Mouse (Mus musculus) heart, postnatal 0 days (tissue): ENCODE data around the gene 1700061G19Rik. TPM values are rescaled to one million over a fixed set of nuclear protein-coding genes. Genes with fewer than 3 reads are reported as not detected.

Experiments
- ATAC-seq: fragments of 200-750 bp; cut with Nextera tagmentation; 2 replicates; pipeline ENCODE4 v1.8.0; 2017; ENCODE audit warnings: low read depth, moderate number of reproducible peaks, moderate library complexity; ENCODE audit not compliant: insufficient read depth
- DNase-seq: peaks from one replicate; pipeline ENCODE4 v3.0.0-alpha.2; 2016; ENCODE audit warnings: low spot score
- H3K27ac ChIP-seq: fragments of 300-500 bp; sonication (generic); 2 replicates; pipeline ENCODE4 v1.5.1; 2014; ENCODE audit warnings: low read depth, mild to moderate bottlenecking
- H3K27me3 ChIP-seq: fragments of 300-500 bp; sonication (generic); 2 replicates; pipeline ENCODE4 v1.6.1; 2014; ENCODE audit warnings: low read length, mixed read lengths; ENCODE audit not compliant: control insufficient read depth, insufficient read depth
- H3K36me3 ChIP-seq: fragments of 300-500 bp; sonication (generic); replicated peaks from 2 replicates; pipeline ENCODE4 v1.6.1; 2014; ENCODE audit warnings: low read length, mixed read lengths; ENCODE audit not compliant: control insufficient read depth, insufficient read depth
- H3K4me1 ChIP-seq: fragments of 300-500 bp; sonication (generic); 2 replicates; pipeline ENCODE4 v1.6.1; 2014; ENCODE audit warnings: antibody characterized with exemption; ENCODE audit not compliant: control insufficient read depth, insufficient read depth
- H3K4me2 ChIP-seq: fragments of 300-500 bp; sonication (generic); 2 replicates; pipeline ENCODE4 v1.6.1; 2014; ENCODE audit warnings: low read depth, mild to moderate bottlenecking, low read length, moderate library complexity
- H3K4me3 ChIP-seq: fragments of 300-500 bp; sonication (generic); 2 replicates; pipeline ENCODE4 v1.5.1; 2014; ENCODE audit warnings: low read depth, low read length
- H3K9ac ChIP-seq: fragments of 300-500 bp; sonication (generic); replicated peaks from 2 replicates; pipeline ENCODE4 v1.6.1; 2014; ENCODE audit warnings: low read depth, low read length, mixed read lengths
- H3K9me3 ChIP-seq: fragments of 300-500 bp; sonication (generic); replicated peaks from 2 replicates; pipeline ENCODE4 v1.6.1; 2016; ENCODE audit warnings: low read length; ENCODE audit not compliant: control insufficient read depth
- CTCF ChIP-seq: IDR thresholded peaks from 2 replicates; pipeline ENCODE4 v1.5.1; 2016; ENCODE audit warnings: antibody characterized with exemption, control low read depth, low read depth
- EP300 ChIP-seq: IDR thresholded peaks from 2 replicates; pipeline ENCODE4 v1.6.1; 2016; ENCODE audit warnings: antibody characterized with exemption, low read depth
- WGBS: fragments of 180-500 bp; shearing (Covaris S2); extraction: QIAGEN DNeasy Blood & Tissue Kit; methylation state at CpG from one replicate; pipeline ENCODE4 v1.1.7; 2014; 5-methylcytosine and 5-hydroxymethylcytosine counted together
- polyA plus RNA-seq: library from polyadenylated mRNA; unstranded; fragments of >200 nt; fragmentation: Nextera tagmentation; extraction: Ambion mirVana; gene quantifications from 2 replicates; pipeline ENCODE4 v1.2.1, GENCODE M21; 2015
- total RNA-seq: library from RNA; depleted of rRNA; stranded (reverse); fragments of >200 nt; gene quantifications from 2 replicates; pipeline ENCODE4 v1.2.3, GENCODE M21; 2014; ENCODE audit warnings: low replicate concordance

The 1700061G19Rik gene
- total and polyA plus RNA-seq, 2 experiments from 2014 or later, result 0.36 TPM; not detected in 1

DNA sequence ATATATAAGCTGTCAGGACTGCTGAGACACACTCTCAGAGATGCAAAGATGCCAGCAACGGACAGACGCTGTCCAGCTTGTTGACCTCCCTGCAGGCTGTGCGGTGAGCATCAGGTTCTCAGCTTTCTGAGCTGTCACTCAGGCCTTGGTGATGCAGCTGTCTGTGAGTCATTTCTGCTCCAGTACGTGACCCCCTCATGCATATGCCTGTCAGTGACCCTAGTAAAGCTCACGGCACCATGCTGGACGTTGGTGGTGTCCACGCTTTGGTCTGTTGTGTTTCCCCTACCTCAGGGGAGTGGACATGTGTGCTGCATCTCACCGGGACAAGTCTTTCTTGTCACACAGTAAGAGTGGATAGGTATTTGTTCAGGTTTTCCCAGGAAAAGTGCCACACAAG lies 3.5 kb upstream of the 1700061G19Rik start:
- H3K36me3 ChIP-seq, result no peaks in the 10 kb centered on the region
- peaks cover 6% of the 10 kb centered on the region; the same call in 1 of the 2 replicates for H3K9me3 ChIP-seq
- H3K27ac ChIP-seq, result no peak overlapping the region
- H3K9ac ChIP-seq, result no peak overlapping the region
- no peak overlapping the region for H3K4me2 ChIP-seq
- DNase-seq (no peak), ATAC-seq (no peak)
- no peaks in the 10 kb centered on the region for H3K4me1 ChIP-seq
- no peaks in the 10 kb centered on the region for H3K27me3 ChIP-seq
- WGBS, result 63% methylated on average over 8 of the region's 8 CpGs
- H3K4me3 ChIP-seq, result no peak overlapping the region
- no peak for TF ChIP-seq EP300
- no peak for TF ChIP-seq CTCF

DNA sequence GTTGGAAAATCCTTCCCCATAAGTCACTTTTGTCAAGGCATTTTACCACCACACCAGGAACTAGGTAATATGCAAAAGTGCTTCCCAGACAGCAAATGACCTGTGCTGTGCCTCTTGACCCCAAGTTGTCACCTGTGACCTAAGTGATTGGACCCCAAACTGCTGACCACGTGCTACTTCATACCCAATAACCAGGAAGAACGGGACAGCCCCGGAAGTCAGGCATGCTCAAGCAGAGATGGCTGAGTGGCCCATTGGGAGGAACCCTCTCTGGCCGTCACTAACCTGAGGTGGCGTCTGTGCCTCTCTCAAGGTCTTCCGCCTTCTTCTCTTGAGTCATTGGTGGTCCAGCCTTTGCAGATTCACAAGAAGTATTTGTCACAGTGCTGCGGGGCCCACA lies 2.8 kb upstream of the 1700061G19Rik start:
- Histone ChIP-seq H3K4me2 (no peak overlapping the region), H3K9ac (no peak overlapping the region), H3K27me3 (no peaks in the 10 kb centered on the region), H3K4me1 (no peaks in the 10 kb centered on the region), H3K27ac (no peak overlapping the region), H3K4me3 (no peak overlapping the region), H3K36me3 (no peaks in the 10 kb centered on the region), H3K9me3 (no peaks in the 10 kb centered on the region)
- 67% methylated on average over 7 of the region's 7 CpGs for WGBS
- TF ChIP-seq CTCF (no peak), EP300 (no peak)
- ATAC-seq (no peak), DNase-seq (no peak)

DNA sequence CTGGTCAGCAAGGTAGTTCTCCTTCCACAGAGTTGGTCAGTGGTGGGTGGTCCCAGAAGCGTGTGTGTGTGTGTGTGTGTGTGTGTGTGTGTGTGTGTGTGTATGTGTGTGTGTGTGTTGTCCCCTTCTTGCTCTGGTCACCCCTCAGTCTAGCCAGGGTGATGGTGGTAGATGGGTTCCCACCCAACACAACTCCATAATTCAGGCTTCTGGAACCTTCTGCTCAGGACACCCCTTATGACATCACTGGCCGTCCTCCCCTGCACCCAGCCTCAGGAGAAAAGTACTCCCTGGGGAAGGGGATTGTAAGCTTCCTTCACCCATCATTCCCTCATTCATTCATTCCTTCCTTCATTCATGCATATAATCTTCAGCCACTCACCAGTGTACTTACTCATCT lies 1.0 kb upstream of the 1700061G19Rik start, which contains the start of gene Acsbg2:
Gene Acsbg2 (minus strand): TSS at position 211 of the 400 bp plus-strand sequence.
- no peak for ATAC-seq
- Histone ChIP-seq H3K27me3 (no peaks in the 10 kb centered on the region), H3K9ac (no peak within 1 kb of the TSS), H3K4me3 (no peak within 1 kb of the TSS), H3K4me2 (no peak within 1 kb of the TSS), H3K9me3 (no peaks in the 10 kb centered on the region), H3K4me1 (no peaks in the 10 kb centered on the region), H3K36me3 (no peaks in the 10 kb centered on the region), H3K27ac (no peak within 1 kb of the TSS)
- TF ChIP-seq EP300 (no peak), CTCF (no peak)
- DNase-seq, result no peak
- 85% methylated on average over 2 of the region's 2 CpGs for WGBS

DNA sequence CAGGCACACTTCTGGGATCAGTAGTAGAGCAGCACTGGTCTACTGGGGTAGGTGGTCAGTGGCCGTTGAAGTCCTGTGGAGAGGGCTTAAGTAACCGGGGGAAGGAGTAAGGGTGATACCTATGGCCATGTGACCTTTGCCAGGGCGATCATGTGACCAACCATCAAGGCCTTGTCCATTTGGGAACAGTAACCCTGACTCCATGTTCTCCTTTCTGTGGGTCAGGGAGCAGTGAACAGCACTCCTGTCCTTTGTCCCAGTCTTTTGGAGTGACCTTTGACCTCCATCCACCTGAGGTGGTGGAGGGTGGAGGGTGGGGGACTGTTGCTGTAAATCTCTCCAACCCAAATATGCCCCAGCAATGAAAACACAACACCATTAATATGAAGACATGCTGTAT lies 1.2 kb downstream of the 1700061G19Rik start:
- 69% methylated on average over 3 of the region's 3 CpGs for WGBS
- no peaks in the 10 kb centered on the region for H3K9me3 ChIP-seq
- no peaks in the 10 kb centered on the region for H3K4me1 ChIP-seq
- DNase-seq (no peak), ATAC-seq (no peak; the same call in 1 of the 2 replicates)
- no peak overlapping the region for H3K4me3 ChIP-seq
- H3K36me3 ChIP-seq, result no peaks in the 10 kb centered on the region
- TF ChIP-seq EP300 (no peak), CTCF (no peak)
- H3K9ac ChIP-seq, result no peak overlapping the region
- no peak overlapping the region for H3K27ac ChIP-seq
- no peaks in the 10 kb centered on the region for H3K27me3 ChIP-seq
- no peak overlapping the region for H3K4me2 ChIP-seq

DNA sequence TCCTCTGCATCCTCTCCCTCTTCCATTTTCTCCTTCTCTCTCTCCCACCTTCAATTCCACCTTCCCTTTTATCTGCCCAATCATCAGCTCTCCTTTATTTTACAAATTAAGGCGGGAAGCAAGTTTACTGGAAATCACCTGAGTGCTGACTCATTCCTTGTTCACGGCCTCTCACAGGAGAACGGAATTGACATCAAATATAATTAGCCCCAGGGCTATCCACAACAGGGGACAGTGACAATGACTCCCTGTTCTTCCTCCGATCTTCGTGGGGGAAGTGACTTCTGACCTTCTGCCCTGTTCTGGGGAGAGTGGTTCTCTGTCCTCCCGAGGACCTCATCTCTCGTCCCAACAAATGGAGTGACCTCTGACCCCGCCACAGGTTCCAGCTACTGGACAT lies 1.7 kb downstream of the 1700061G19Rik start:
- no peak for TF ChIP-seq EP300
- TF ChIP-seq CTCF, result no peak
- H3K9me3 ChIP-seq, result no peaks in the 10 kb centered on the region
- H3K27ac ChIP-seq, result no peak overlapping the region
- no peak overlapping the region for H3K9ac ChIP-seq
- no peaks in the 10 kb centered on the region for H3K27me3 ChIP-seq
- H3K4me3 ChIP-seq, result no peak overlapping the region
- ATAC-seq, result no peak; the same call in 1 of the 2 replicates
- no peaks in the 10 kb centered on the region for H3K4me1 ChIP-seq
- no peaks in the 10 kb centered on the region for H3K36me3 ChIP-seq
- no peak for DNase-seq
- 65% methylated on average over 8 of the region's 8 CpGs for WGBS
- no peak overlapping the region for H3K4me2 ChIP-seq

DNA sequence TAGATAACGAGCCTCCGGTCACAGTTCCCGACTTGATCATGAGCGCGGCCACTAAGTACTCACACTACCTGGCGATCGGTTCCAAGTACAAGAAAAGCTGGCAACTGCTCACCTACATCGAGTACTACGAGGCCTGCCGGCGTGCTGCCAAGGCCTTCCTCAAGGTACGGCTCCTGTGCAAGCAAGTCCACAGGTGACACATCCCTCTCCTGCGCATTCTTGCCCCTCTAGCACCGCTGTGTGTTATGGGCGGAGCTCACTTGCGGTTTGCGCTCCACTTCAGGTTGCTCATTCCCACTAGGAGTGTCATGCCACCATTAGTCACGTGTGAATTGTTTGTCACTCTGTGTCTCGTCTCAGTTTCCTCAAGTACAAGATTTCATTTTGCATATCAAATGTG lies 2.1 kb downstream of the 1700061G19Rik start:
- ATAC-seq (no peak), DNase-seq (no peak)
- Histone ChIP-seq H3K9me3 (no peaks in the 10 kb centered on the region), H3K4me1 (no peaks in the 10 kb centered on the region), H3K4me3 (no peak overlapping the region), H3K27ac (no peak overlapping the region), H3K36me3 (no peaks in the 10 kb centered on the region), H3K27me3 (no peaks in the 10 kb centered on the region), H3K4me2 (no peak overlapping the region), H3K9ac (no peak overlapping the region)
- WGBS, result 86% methylated on average over 19 of the region's 19 CpGs
- no peak for TF ChIP-seq CTCF
- TF ChIP-seq EP300, result no peak
